Mouse (Mus musculus) midbrain, postnatal 0 days (tissue): Measurements from ENCODE around the gene Fgf10. TPM values are rescaled to one million over a fixed set of nuclear protein-coding genes. Genes with fewer than 3 reads are reported as not detected.
A peak's percentile ranks its signal among the peaks of the same experiment; 100 is the strongest.

Source experiments
- ATAC-seq: fragments of 200-750 bp; cut with Nextera tagmentation; 2 replicates; pipeline ENCODE4 v1.8.0; 2017; ENCODE audit warnings: moderate number of reproducible peaks, mild to moderate bottlenecking, moderate TSS enrichment, moderate library complexity; ENCODE audit not compliant: low FRiP score
- DNase-seq: peaks from one replicate; pipeline ENCODE4 v3.0.0-alpha.2; 2015; ENCODE audit warnings: low spot score
- H3K27ac ChIP-seq: fragments of 300-500 bp; sonication (generic); 2 replicates; pipeline ENCODE4 v1.5.1; 2014; ENCODE audit warnings: low read depth, mild to moderate bottlenecking, low read length, mixed read lengths
- H3K27me3 ChIP-seq: fragments of 300-500 bp; sonication (generic); 2 replicates; pipeline ENCODE4 v1.6.1; 2014; ENCODE audit warnings: low read length, control low read depth, mixed read lengths; ENCODE audit not compliant: insufficient read depth
- H3K36me3 ChIP-seq: fragments of 300-500 bp; sonication (generic); 2 replicates; pipeline ENCODE4 v1.6.1; 2014; ENCODE audit warnings: low read length, control low read depth, mixed read lengths; ENCODE audit not compliant: insufficient read depth
- H3K4me1 ChIP-seq: fragments of 300-500 bp; sonication (generic); 2 replicates; pipeline ENCODE4 v1.6.1; 2014; ENCODE audit warnings: mild to moderate bottlenecking, control low read depth, antibody characterized with exemption, low read length, mixed read lengths; ENCODE audit not compliant: insufficient read depth
- H3K4me2 ChIP-seq: fragments of 300-500 bp; sonication (generic); 2 replicates; pipeline ENCODE4 v1.6.1; 2014; ENCODE audit warnings: low read depth, mild to moderate bottlenecking, low read length, mixed read lengths; ENCODE audit not compliant: poor library complexity, severe bottlenecking
- H3K4me3 ChIP-seq: fragments of 300-500 bp; sonication (generic); 2 replicates; pipeline ENCODE4 v1.5.1; 2014; ENCODE audit warnings: low read depth, mild to moderate bottlenecking, low read length, moderate library complexity
- H3K9ac ChIP-seq: fragments of 300-500 bp; sonication (generic); replicated peaks from 2 replicates; pipeline ENCODE4 v1.6.1; 2014; ENCODE audit warnings: mild to moderate bottlenecking, low read length, moderate library complexity, mixed read lengths; ENCODE audit not compliant: poor library complexity, severe bottlenecking
- H3K9me3 ChIP-seq: fragments of 300-500 bp; sonication (generic); 2 replicates; pipeline ENCODE4 v1.6.1; 2016; ENCODE audit warnings: low read length, control low read depth
- CTCF ChIP-seq: IDR thresholded peaks from 2 replicates; pipeline ENCODE4 v1.5.1; 2016; ENCODE audit warnings: antibody characterized with exemption, mild to moderate bottlenecking
- WGBS: fragments of 180-500 bp; shearing (Covaris S2); extraction: QIAGEN DNeasy Blood & Tissue Kit; methylation state at CpG from one replicate; pipeline ENCODE4 v1.1.7; 2014; 5-methylcytosine and 5-hydroxymethylcytosine counted together
- polyA plus RNA-seq: library from polyadenylated mRNA; unstranded; fragments of >200 nt; fragmentation: Nextera tagmentation; extraction: Ambion mirVana; gene quantifications from 2 replicates; pipeline ENCODE4 v1.2.1, GENCODE M21; 2015
- total RNA-seq: library from RNA; depleted of rRNA; stranded (reverse); fragments of >200 nt; gene quantifications from 2 replicates; pipeline ENCODE4 v1.2.3, GENCODE M21; 2014

Fgf10 gene
- total and polyA plus RNA-seq, 2 experiments from 2014 or later = 0.60 to 2.2 TPM

- Histone ChIP-seq H3K27me3 (no peaks in the 10 kb centered on the region), H3K9me3 (no peaks in the 10 kb centered on the region), H3K4me2 (no peak overlapping the region), H3K4me3 (no peak overlapping the region), H3K36me3 (no peaks in the 10 kb centered on the region), H3K4me1 (no peaks in the 10 kb centered on the region), H3K27ac (no peak overlapping the region), H3K9ac (no peak overlapping the region)
- ATAC-seq (no peak), DNase-seq (no peak)
- TF ChIP-seq CTCF = no peak
- 83% methylated on average over 4 of the region's 4 CpGs for WGBS
These were observed 84.4 kb downstream of the Fgf10 start for GRCm38 (mm10) chr13:118754024-118754423.

GRCm38 (mm10) chr13:118759021-118759420 lies 89.4 kb downstream of the Fgf10 start:
- no peak overlapping the region for H3K27ac ChIP-seq
- no peak for ATAC-seq

GRCm38 (mm10) chr13:118762982-118763381 lies 93.4 kb downstream of the Fgf10 start:
- Histone ChIP-seq H3K4me1 (no peaks in the 10 kb centered on the region), H3K36me3 (no peaks in the 10 kb centered on the region), H3K4me2 (no peak overlapping the region), H3K9me3 (no peaks in the 10 kb centered on the region), H3K27me3 (no peaks in the 10 kb centered on the region), H3K4me3 (no peak overlapping the region), H3K9ac (no peak overlapping the region), H3K27ac (no peak overlapping the region)
- 94% methylated on average over 2 of the region's 2 CpGs for WGBS
- no peak for DNase-seq
- TF ChIP-seq CTCF = no peak
- ATAC-seq = no peak

More at GRCm38 (mm10) chr13:118759021-118759420, 89.4 kb downstream of the Fgf10 start:
- WGBS = 29% methylated on average over 2 of the region's 2 CpGs
- peak; percentile 39 for DNase-seq
- Histone ChIP-seq H3K9ac (no peak overlapping the region), H3K4me2 (no peak overlapping the region), H3K4me1 (no peaks in the 10 kb centered on the region), H3K27me3 (no peaks in the 10 kb centered on the region), H3K9me3 (no peaks in the 10 kb centered on the region), H3K36me3 (no peaks in the 10 kb centered on the region), H3K4me3 (no peak overlapping the region)
- no peak for TF ChIP-seq CTCF

- no peak for TF ChIP-seq CTCF
- Histone ChIP-seq H3K4me3 (no peak overlapping the region), H3K4me1 (no peaks in the 10 kb centered on the region), H3K9ac (no peak overlapping the region), H3K9me3 (no peaks in the 10 kb centered on the region), H3K27ac (no peak overlapping the region), H3K27me3 (no peaks in the 10 kb centered on the region), H3K4me2 (no peak overlapping the region), H3K36me3 (no peaks in the 10 kb centered on the region)
- DNase-seq (no peak), ATAC-seq (no peak)
These were observed 102.6 kb downstream of the Fgf10 start for GRCm38 (mm10) chr13:118772188-118772587.

DNA sequence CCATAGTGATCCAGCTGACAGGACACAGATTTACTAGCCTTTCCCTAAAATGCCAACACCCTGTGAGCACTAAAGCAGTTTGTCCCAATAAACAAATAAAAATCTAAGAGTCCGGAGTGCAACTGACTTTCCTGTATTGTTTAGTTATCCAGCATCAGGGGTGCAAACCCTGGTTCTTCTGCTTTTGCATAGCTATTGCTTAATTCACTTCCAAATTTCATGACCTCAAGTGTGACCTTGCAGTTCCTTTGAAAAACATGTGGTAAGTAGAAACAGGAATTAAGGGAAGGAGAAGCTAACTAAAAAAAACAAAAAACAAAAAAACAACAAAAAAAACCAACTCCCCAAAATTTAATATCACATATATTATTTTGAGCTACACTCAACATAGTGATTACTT lies 105.6 kb downstream of the Fgf10 start:
- 83% methylated on average over 1 of the region's 1 CpGs for WGBS
- H3K9ac ChIP-seq = no peak overlapping the region
- DNase-seq = no peak

GRCm38 (mm10) chr13:118779161-118779560 lies 109.6 kb downstream of the Fgf10 start:
- WGBS = 89% methylated on average over 2 of the region's 2 CpGs
- Histone ChIP-seq H3K9me3 (no peaks in the 10 kb centered on the region), H3K27ac (no peak overlapping the region), H3K4me2 (no peak overlapping the region), H3K36me3 (no peaks in the 10 kb centered on the region), H3K9ac (no peak overlapping the region), H3K27me3 (no peaks in the 10 kb centered on the region), H3K4me1 (no peaks in the 10 kb centered on the region), H3K4me3 (no peak overlapping the region)
- DNase-seq (no peak), ATAC-seq (no peak)
- TF ChIP-seq CTCF = no peak

More for the DNA sequence above, 105.6 kb downstream of the Fgf10 start:
- ATAC-seq = no peak
- Histone ChIP-seq H3K9me3 (no peaks in the 10 kb centered on the region), H3K4me3 (no peak overlapping the region), H3K36me3 (no peaks in the 10 kb centered on the region), H3K27ac (no peak overlapping the region), H3K4me1 (no peaks in the 10 kb centered on the region), H3K4me2 (no peak overlapping the region), H3K27me3 (no peaks in the 10 kb centered on the region)
- no peak for TF ChIP-seq CTCF
